ENCODE assay signal across 27 mouse cellular contexts in the genomic region with DNA sequence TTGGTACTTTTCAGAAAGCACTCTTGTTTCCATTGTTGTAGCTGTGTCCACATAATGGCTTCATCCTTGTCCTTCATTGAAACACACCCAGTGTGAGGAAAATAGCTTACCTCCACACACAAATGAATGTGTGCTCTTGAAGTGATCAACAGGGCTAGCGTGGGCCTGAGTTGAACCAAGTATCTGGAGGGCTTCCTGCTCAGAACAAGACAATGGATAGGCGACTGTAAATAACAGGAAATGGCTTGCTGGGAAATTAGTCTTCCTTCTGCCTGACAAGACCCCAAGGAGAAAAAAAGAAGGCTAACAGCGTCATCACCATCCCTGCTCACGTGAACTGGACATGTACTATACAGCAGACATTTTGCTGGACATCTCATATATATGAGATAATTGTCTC.
"Had no signal": no experiment of that assay in that cellular context is flagged by ENCODE, and none has a peak within 500 bp of the region (broad histone marks: within the 10 kb centered on the region; RNA-seq: fewer than 3 reads in every experiment).

No protein-coding gene starts in this region.

- H3K9ac ChIP-seq: heart, embryonic 13.5 days; heart, embryonic 15.5 days; hindbrain, embryonic 12.5 days; hindbrain, embryonic 14.5 days; intestine, embryonic 15.5 days; limb, embryonic 12.5 days had no signal

- H3K27me3 ChIP-seq: heart, embryonic 13.5 days; heart, embryonic 15.5 days; hindbrain, embryonic 12.5 days; intestine, embryonic 15.5 days; limb, embryonic 12.5 days had no signal

- H3K4me3 ChIP-seq: gastrocnemius, adult 2 months; heart, adult 2 months; heart, embryonic 13.5 days; heart, embryonic 15.5 days; hindbrain, embryonic 10.5 days; hindbrain, embryonic 12.5 days; intestine, embryonic 15.5 days; layer of hippocampus, adult 2 months; left cerebral cortex, adult 2 months; limb, embryonic 10.5 days; limb, embryonic 12.5 days had no signal

- H3K4me2 ChIP-seq: heart, embryonic 11.5 days; heart, embryonic 13.5 days; heart, embryonic 15.5 days; hindbrain, embryonic 12.5 days; hindbrain, embryonic 14.5 days; intestine, embryonic 15.5 days; limb, embryonic 12.5 days had no signal

- H3K9me3 ChIP-seq: heart, embryonic 13.5 days; heart, embryonic 15.5 days; hindbrain, embryonic 10.5 days; hindbrain, embryonic 12.5 days; intestine, embryonic 15.5 days; limb, embryonic 10.5 days had no signal

- H3K36me3 ChIP-seq: heart, embryonic 13.5 days; heart, embryonic 15.5 days; hindbrain, embryonic 10.5 days; hindbrain, embryonic 12.5 days; intestine, embryonic 15.5 days; limb, embryonic 10.5 days; limb, embryonic 12.5 days had no signal

- ATAC-seq: forebrain, embryonic 16.5 days; hindbrain, embryonic 16.5 days; inflammation-experienced regulatory T-cells, adult 6 months; intestine, embryonic 15.5 days; intestine, postnatal 0 days had no signal

- H3K4me1 ChIP-seq: heart, embryonic 15.5 days; hindbrain, embryonic 12.5 days; intestine, embryonic 15.5 days; limb, embryonic 12.5 days had no signal

- DNase-seq: gastrocnemius, adult 2 months; gastrocnemius, postnatal 10 days; gastrocnemius, postnatal 25 days; heart, adult 2 months; heart, postnatal 10 days; heart, postnatal 36 days; kidney, adult 18-20 months; kidney, adult 8-10 months; kidney, postnatal 10 days; kidney, postnatal 25 days; kidney, postnatal 4 days; liver had no signal

- H3K27ac ChIP-seq: gastrocnemius, adult 2 months; heart, adult 2 months; heart, embryonic 13.5 days; heart, embryonic 15.5 days; hindbrain, embryonic 10.5 days; hindbrain, embryonic 12.5 days; hindbrain, embryonic 14.5 days; intestine, embryonic 15.5 days; layer of hippocampus, adult 2 months; left cerebral cortex, adult 2 months; limb, embryonic 10.5 days; limb, embryonic 12.5 days had no signal
